Mouse (Mus musculus) heart, adult 11 months (tissue): ENCODE results near the gene Acsl5.

ENCODE experiments used
- DNase-seq: peaks from one replicate; pipeline ENCODE4 v3.0.0; 2022

The Acsl5 gene

DNA sequence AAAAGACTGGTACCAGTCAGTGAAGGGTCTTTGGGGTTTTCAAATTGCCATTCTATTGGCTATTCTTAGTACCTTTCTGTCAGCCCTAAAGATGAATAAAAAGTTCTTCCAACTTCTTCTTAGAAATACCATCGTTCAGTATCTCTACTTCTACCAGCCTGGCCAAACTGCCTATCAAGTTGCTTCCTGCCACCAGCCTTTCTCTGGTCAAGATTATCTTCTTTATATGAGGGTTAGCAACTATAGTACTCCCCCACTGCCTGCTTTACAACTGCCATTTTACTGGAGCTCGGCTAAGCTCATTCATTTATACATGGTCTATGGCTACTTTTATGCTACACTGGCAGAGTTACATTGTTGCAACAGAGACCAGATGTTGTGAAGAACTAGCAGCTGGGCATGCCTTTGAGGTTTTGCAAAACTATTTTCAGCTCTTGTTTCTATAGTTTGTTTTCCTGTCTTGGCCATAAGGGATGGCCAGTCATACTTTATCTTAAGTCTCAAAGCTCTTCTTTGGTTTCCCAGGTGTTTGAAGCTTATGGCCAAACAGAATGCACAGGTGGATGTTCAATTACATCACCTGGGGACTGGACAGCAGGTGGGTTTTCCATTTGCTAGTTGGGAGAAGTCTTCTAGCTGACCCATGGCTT is 39.0 kb downstream of the Acsl5 start:
- no peak for DNase-seq

DNA sequence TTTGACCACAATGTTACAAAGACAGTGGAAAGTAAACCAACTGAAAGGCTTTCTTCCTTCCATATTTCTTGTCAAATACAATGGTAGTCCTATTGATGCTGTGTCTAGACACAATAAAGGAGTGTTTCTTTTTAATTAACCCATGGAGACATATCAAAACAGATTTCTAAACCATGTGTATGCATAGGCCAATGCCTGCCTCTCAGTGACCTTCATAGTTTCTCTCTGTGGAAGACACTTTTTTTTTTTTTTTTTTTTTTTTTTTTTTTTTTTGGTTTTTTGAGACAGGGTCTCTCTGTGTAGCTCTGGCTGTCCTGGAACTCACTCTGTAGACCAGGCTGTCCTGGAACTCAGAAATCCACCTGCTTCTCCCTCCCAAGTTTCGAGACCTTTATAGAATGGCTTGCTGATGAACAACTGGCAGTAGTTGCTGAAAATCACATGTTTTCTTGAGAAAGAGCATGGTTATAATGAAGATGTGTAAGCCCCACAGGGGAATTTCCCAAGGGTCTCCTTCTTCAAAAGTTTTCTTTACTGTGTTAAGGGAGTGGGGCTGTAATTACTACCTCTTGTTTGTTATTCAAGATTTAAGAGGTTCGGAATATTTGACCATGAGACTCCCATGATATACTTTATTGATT is 40.6 kb downstream of the Acsl5 start:
- no peak for DNase-seq

DNA sequence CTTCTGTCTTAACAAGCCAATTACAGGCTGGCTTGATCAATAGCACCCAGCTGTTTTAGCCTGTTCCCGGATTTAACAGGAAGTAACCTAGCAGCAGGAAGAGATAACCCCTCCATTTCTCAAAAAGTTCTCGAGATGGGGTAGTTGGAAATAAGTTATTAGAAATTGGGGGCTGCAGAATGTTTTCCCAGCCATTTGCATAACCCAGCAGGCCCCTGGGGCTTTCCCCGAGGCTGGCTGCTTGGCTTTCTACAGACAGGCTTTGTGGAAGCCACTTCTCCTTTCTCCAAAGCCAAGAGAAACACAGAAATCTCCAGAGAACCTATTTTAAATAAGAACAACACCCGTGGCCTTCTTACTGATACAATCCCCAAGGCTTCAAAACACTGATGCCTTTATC is 41.4 kb downstream of the Acsl5 start:
- peak; percentile 91 for DNase-seq

DNA sequence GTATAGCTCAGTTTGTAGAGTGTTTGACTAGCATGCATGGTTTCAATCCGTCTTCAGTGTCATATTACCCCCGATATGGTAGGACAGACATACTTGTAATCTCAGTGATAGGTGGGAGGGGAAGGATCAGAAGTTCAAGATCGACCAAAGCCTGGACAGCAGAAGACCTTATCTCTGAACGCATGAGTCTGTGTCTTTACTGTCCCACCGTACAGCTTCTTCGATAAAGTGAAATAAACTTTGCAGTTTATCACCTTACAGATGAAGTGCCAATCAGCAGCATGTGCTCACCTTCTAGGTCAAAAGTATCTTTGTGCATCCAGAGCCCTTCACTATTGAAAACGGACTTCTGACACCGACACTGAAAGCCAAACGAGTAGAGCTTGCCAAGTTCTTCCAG is 43.3 kb downstream of the Acsl5 start:
- DNase-seq = peak; percentile 31

DNA sequence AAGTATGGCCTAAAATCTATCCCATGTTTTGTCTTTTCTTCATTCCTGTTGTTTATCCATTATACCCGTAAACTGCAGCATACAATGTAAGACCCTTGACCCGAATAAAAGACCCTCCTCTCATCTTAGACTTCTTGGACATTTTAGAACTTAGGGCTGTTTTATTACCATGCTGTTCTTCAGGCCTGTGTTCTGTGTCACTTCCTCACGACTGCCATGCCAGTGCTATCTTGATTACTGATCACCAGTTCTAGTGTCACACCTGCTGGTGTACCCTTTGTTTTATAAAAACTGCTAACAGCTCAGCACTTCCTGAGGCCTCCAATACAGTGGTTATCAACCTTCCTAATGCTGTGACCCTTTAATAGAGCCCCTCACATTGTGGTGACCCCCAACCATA is 43.8 kb downstream of the Acsl5 start:
- DNase-seq = peak; percentile 25

DNA sequence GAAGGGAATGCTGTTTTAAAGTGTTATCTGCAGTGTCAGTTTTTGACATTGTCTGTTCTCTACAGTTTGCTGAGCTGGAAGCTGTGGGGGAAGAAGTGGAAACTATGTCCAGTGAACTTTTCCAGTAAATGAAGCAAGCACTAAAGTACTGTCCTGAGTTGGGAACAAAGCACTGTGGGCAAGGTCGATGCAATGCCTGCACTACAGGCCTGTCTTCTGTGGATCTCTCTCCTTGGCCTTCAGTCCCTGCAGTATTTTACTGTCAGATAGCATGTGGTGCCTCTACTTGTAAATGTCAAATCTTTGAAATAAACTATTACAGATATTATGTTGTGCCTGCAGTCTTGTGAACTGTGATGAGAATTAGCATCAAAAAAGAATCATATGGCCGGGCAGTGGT is 44.6 kb downstream of the Acsl5 start:
- DNase-seq = peak; percentile 67

DNA sequence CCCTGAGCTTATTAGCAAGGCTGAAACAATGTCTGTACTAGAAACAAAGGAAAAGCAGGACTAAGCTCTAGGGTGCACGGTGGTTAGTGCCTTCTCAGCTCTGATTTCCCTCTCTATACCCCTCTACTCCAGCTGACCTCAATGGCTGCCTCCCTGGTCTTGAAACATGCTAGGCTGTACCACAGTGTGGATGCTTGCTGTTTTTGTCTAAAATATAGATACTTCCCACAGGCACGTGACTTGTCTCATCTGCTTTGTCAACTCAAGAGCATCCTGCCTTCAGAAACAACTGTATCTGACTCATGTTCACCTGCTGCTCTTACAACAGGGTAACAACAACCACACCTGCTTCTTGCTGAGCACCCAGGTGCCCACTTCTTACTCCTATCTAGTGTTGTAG is 45.8 kb downstream of the Acsl5 start:
- DNase-seq = peak; percentile 82

DNA sequence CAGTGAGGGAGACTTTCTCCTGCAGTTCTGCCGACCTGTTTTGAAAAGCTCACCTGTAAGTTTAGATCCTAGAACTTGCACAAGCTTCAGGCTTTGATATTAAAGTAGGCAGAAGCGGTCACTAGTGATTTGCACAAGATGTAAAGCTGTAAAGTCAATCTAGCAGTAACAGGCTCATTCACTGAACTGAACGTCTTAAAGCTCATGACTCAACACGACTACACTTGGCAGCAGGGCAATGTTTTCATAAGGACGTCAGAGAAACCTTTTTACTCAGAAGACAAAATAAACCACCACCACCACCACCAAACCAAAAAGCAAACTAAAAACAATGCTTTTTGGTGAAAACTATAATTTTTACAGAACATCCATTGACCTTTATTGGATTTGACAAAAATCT is 46.2 kb downstream of the Acsl5 start:
- no peak for DNase-seq

DNA sequence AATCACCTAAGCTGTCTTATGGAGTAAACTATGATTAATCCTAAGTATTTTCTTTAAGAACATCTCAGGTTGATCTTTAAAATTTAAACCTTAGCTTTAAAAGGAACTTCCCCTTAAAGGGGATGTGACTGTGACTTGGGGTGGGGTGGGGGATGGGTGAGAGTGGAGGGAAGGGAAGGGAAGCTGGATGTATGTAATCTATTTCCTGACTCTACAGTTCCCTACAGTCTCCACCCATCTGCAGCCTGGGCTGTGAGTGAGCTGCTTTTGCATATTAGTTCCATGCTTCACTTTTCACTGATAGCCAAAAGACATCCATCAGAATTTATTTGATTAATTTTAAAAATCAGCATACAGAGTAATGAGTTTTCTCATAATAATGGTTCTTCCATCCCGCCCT is 47.6 kb downstream of the Acsl5 start:
- DNase-seq = peak; percentile 12

DNA sequence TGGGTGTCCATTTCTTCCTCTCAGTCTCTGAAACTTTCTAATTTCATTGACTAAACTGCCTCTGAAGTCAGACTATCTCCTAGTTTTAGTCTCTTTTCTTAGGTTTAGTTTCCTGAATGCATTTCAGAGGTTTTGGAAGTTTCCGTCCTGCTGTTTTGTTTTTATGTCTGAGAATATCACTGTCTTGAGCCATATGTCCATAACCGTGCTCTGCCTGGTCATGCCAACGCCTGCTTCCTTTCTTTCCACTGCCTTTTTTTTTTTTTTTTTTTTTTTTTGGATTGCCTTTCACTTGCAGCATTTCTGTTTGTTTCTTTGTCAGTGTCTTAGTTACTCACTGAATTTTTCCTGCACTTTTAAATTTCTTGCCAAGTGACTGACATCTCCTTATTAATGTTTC is 48.8 kb downstream of the Acsl5 start:
- DNase-seq = no peak

DNA sequence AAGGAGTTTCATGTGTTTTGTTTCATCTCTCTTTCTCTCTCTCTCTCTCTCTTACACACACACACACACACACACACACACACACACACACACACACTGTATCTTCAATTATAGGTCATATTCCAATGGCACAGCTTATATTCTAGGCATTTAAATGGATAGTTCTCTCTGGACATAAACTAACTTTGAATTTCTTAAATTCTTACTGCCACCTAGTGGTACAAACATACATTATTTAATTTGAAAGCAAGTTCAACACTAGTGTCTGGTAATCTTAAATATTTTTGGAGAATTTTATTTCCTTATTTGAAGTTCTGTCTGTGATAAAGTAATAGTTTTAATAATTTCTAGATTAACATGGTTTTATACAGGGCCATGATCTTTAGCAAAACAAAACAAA is 53.3 kb downstream of the Acsl5 start:
- DNase-seq = no peak

DNA sequence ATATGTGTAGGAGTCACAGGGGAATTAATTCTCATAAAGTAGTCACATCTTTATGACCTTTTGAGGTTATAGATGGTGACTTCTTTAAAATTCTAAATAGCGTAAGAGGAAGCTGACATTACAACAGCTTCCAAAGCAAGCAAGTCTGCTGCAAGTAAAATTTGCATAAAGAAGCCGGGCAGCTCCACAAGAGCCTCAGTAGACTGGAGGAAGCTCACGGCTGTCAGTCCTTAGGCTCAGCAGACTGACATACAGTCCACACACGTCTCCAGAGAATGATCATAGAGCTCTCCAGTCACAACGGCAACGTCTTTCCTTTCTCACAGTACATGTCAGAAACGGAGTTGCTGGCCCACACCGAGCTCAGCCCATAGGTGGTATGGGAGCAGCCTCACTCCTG is 60.1 kb downstream of the Acsl5 start:
- DNase-seq = peak; percentile 60

DNA sequence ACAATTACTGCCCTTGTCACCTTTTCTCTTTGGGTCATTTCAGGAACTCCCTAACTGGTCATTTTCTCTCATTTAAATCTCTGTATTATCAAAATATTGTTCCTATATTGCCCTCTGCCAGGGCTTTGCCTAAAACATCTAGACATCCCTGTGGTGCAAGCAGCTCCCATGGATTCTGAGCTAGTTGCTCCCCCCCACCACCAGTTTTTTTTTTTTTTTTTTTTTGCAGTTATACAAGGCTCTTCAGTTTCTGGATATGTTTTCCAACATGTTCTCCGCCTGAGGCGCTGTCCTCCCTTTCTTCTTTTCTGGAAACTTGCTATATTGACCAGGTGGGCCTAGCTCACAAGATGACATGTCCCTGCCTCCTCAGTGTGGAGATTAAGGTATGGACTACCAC is 61.9 kb downstream of the Acsl5 start:
- DNase-seq = peak; percentile 15

DNA sequence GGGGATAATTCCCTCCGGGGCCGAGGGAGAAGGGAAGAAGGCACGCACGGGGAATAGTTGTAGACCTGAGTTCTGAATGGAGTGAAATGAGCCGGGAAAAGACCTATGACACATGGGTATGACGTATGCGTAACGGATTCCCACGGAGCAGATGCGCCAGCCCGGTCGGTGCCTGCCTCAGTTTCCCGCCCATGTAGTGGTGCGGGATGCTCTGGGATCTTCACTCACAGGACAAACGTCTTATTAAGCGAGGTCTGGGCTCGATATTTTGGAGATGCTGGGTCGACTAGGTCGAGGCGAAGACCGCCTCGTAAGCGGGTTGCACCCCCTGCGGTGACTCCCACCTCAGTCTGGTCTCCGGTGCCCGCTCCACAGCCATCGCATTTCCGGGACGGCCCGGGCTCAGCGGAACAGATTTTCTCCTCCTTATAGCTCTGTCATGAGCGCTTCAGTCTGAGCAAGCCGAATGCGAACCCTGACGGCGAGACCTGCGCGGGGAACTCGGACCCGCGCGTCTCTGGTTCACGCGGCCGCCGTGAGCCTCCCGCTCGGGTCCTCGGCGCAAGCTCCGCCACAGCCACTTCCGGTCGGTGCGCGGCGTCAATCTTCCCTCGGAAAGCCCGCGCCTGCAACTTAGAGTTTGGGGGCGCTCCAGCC is 63.8 kb downstream of the Acsl5 start, which contains the start of gene Zdhhc6:
Gene Zdhhc6, minus strand, starts transcription at position 581 of the 657 bp plus-strand sequence.
- DNase-seq = peak; percentile 97

DNA sequence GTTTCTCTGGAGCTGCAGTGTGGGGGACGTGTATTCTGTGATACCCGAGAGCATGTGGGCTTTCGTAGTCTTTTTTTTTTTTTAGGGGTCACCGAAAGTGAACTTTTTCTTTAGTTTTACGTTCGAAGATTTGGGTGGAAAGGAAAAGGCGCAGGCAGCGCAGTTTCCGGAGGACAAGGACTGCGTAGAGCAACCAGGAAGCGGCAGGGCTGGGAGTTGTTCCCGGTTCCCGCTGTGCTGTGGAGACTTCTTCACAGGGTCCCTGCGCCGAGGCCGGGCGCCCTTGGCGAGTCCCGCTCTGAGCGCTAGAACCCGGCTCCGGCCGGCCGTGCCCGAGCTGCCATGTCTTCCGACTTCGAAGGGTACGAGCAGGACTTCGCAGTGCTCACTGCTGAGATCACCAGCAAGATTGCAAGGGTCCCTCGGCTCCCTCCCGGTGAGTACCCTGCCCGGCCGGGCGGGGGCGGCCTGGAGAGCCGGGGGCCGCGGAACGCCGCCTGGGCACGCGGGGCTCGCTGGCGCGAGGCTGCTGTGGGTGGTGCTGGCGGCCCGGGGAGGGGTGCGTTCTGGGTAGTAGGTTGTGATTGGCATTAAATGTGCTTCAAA is 64.5 kb downstream of the Acsl5 start, which contains the start of gene Vti1a:
Gene Vti1a, plus strand, starts transcription at position 187 of the 606 bp plus-strand sequence.
- DNase-seq = peak; percentile 98

DNA sequence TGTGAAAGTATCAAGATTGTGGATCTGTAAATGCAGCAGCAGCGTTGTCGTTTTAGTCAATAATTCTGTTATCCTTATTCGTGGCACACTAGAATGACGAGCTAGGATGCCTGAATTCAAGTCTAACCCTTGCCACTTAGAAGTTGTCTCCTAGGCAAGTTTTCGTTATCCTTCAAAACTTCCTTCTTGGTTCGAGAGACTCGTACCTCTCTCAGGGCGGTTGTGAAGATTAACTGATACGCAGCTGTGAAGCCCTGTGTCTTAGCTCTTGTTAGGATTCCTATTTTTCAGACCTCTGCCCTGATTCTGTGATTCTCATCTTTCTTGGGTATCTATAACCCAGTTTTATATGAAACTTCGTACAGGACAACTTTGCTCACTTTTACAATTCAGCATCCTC is 65.2 kb downstream of the Acsl5 start:
- DNase-seq = peak; percentile 58

DNA sequence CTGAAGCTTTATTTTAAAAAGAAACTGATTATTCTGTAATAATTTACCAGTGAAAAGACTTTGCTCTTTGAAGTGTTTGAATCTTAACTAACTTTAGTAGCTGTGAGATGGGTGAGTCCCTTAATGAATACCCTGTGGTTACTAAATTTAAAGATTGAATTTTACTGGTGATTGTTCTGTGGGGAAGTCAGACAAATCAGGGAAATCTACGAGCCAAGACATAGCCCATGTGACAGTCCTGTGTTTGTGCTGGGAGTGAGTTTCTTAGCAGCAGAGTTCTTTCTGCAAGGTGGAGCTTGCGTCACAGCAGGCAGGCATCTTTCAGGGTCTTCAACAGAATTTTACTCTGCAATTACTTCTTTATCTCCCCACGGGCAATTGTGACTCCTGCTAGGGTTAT is 67.3 kb downstream of the Acsl5 start:
- peak; percentile 40 for DNase-seq

DNA sequence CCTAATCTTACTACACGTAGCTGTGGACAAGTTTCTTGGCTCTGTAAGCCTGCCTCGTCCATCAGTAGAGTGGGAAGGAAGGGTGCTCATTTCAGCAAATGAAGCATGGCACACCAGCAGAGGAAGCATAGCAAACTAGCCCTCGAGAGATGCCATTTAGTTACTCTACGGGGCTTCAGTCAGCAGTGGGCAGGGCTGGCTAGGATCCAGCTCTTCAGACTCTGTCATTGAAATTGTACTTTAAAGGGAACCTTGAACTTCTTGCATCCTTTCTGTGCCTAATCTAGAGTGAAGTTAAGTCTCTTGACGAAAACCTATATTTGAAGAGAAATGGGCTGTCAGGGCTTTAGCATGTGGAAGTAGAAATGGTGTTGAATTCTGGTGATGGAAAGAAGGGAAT is 67.8 kb downstream of the Acsl5 start:
- DNase-seq = peak; percentile 56

DNA sequence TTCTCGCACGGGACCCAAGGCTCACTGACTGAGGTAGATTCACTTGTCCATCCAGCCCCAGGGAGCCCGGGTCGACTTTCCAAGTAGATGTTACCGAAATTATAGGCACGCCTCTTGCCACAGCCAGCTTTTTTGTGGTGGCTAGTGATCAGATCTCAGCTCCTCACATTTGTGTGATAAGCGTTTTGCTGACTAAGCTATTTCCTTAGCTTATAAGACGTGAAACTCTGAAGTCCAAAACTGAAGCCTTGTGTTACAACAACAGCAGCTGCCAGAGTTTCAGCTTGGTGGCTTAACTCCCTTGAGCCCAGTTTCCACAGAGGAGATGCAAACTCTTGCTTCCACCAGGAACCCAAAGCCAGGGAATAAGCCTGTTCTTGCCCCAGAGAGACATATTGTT is 70.9 kb downstream of the Acsl5 start:
- peak; percentile 71 for DNase-seq

DNA sequence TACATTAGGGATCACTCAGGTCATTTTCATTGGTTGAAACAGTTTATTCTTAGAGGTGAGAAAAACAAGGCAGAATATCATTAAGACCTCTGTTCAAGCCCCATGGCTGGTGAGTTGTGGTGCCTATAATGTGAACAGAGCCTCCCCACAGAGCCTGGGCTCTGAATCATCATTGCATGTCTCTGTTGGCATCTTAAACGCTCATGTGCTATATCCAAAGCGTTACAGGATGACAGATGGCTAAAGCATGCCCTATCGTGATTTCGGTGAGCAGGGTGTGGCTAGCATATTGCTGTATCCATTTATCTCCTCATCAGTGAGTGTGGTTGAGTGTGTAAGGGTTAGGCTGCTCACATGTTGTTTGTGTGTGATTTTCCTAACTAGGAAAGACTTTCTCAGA is 75.8 kb downstream of the Acsl5 start:
- no peak for DNase-seq

DNA sequence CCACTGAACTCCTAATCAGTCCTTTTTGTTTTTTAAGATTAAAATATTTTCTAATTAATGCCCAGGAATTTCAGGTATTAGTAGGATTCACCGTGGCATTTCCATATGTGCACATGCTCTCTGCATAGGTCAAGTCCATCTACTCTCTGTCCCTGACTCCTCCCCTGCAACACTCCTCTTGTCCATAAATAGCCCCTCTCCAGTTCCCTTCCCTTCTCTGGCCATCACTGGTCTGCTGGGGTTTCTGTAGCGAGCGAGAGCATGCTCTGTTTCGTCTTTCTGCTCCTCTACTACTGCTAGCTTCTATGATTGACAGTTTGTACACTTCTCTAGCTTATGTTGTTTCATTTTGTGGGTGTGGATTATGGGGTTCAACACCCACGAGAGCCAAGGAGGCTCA is 80.0 kb downstream of the Acsl5 start:
- DNase-seq = peak; percentile 40

DNA sequence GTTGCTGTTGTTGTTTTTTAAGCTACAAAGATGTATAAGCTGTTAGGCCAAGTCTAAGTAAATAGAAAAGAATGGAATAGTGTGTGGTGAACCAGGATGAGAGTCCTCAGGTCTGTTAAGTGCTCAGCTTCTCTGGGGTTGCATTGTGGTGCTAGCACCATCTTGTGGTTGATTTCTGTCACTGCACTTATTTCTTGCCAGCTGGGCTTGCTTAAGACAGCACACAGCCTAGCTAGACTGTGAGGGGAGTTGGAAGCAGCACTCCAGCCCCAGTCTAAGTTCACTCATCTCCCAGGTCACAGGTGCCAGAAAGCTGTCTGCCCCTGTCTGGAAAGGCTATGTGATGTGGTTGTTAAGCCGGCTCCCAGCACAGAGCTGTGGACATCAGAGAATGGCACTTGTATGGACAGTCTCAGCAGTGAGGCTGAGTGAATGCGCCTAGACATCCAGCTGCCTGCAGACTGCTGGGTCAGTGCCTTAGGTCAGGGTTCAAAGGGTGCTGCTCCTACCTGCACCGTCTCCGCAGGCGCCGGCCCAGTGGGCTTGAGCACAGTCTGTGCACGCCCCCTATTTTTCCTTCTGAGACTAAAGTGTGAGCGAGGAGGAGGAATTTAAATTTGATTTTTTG is 81.0 kb downstream of the Acsl5 start:
- peak; percentile 89 for DNase-seq

DNA sequence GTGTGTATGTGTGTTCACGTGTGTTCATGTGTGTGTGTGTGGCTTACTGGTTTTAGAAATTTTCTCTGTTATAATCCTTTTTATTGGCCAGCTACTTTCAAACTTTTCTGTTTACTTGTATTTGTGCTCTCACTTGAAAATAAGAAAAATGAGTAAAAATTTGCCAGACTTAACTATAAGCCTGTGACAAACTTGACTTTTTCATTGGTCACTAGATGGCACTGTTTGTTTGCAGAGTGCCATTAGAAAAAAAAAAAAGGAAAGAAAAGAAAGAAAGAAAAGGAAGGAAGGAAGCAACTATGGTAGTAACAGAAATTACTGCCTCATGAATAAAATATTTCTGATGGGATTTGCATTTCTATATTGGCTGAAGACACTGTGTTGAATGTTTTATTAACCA is 84.1 kb downstream of the Acsl5 start:
- peak; percentile 8 for DNase-seq
